Mouse (Mus musculus) CH12.LX (cell line): ENCODE measurements around the gene Wdr77.

ENCODE experiments used
- CTCF ChIP-seq, 2 experiments: IDR thresholded peaks in 1 of 2; conservative IDR thresholded peaks in 1 of 2; 2 replicates each; pipeline ENCODE4 v1.5.1; 2011 to 2012; ENCODE audit warnings: low read depth in 2 of 2, low read length in 2 of 2, improper control_type of control experiment in 1 of 2, inconsistent platforms in 1 of 2, mild to moderate bottlenecking in 1 of 2, moderate library complexity in 1 of 2
- POLR2A ChIP-seq: IDR thresholded peaks from 2 replicates; pipeline ENCODE4 v1.6.1; 2011; ENCODE audit warnings: low read depth, mild to moderate bottlenecking, improper control_type of control experiment, low read length
- POLR2AphosphoS2 ChIP-seq: IDR thresholded peaks from 2 replicates; pipeline ENCODE4 v1.6.1; 2011; ENCODE audit warnings: low read depth, low read length, improper control_type of control experiment
- SIN3A ChIP-seq: IDR thresholded peaks from 2 replicates; pipeline ENCODE4 v1.6.1; 2012; ENCODE audit warnings: low read length, improper control_type of control experiment, inconsistent platforms
- TCF12 ChIP-seq: IDR thresholded peaks from 2 replicates; pipeline ENCODE4 v1.6.1; 2014; ENCODE audit warnings: low read depth, mild to moderate bottlenecking, inconsistent platforms, low read length, improper control_type of control experiment
- ZNF384 ChIP-seq: IDR thresholded peaks from 2 replicates; pipeline ENCODE4 v1.6.1; 2012; ENCODE audit warnings: low read depth, low read length, improper control_type of control experiment, inconsistent platforms

DNA sequence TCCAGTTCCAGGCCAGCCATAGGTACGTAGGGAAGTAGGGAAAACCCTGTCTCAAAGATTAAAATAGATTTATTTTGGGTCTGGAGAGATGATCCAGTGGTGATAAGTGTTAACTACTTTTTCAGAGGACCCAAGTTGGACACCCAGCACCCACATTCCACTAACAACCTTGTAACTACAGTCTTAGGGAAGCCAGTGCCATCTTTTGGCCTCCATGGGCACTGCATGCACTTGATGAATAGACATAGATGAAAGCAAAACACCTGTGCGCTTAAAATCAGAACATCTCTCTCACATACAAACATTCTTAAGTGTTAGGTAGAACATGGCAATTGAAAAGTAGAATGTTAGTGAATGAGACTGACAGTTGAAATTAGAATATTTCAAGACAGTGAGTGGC lies 1.5 kb downstream of the Wdr77 start:
- peak; percentile 22 to 54; a peak in 3 of 4 replicates for TF ChIP-seq CTCF (conservative IDR thresholded peaks at IDR 0.05 in 1 of 2, IDR thresholded peaks at IDR 0.05 in 1 of 2; ENCODE audit: low read depth in 2 of 2, low read length in 2 of 2)
- no peak for TF ChIP-seq SIN3A
- TF ChIP-seq POLR2AphosphoS2: no peak
- no peak for TF ChIP-seq ZNF384
- TF ChIP-seq TCF12: no peak
- no peak for TF ChIP-seq POLR2A
